Mouse (Mus musculus) CD4-positive, CD25-positive, alpha-beta regulatory T cell, adult 4 months (primary cell): ENCODE data around the gene Qrich1. TPM values are rescaled to one million over a fixed set of nuclear protein-coding genes. Genes with fewer than 3 reads are reported as not detected.

Experiments
- ATAC-seq: one replicate; pipeline ENCODE4 v1.8.0; 2017
- polyA plus RNA-seq, 2 experiments: library from polyadenylated mRNA; unstranded; fragments of 100-300 nt; shearing (Covaris generic); gene quantifications; one replicate each; pipeline ENCODE4 v1.2.1; 2017

Gene Qrich1
- polyA plus RNA-seq: 10 to 100 TPM; 77.2 to 91.3 TPM

GRCm38 (mm10) chr9:108516380-108517251 is at the start of gene Qrich1:
TSS of gene Qrich1 (plus strand) at chr9:108516806.
- ATAC-seq: peak; percentile 94

- no peak for ATAC-seq
These were observed 47.2 kb upstream of the Qrich1 start for GRCm38 (mm10) chr9:108469430-108469829.

- ATAC-seq: no peak
These were observed 46.8 kb upstream of the Qrich1 start for GRCm38 (mm10) chr9:108469845-108470244.

GRCm38 (mm10) chr9:108474528-108474927 is 42.1 kb upstream of the Qrich1 start:
- ATAC-seq: no peak

- ATAC-seq: no peak
These were observed 37.9 kb upstream of the Qrich1 start for GRCm38 (mm10) chr9:108478638-108479156.

GRCm38 (mm10) chr9:108479241-108479640 is 37.4 kb upstream of the Qrich1 start:
- ATAC-seq: no peak

GRCm38 (mm10) chr9:108479721-108480351 is 36.8 kb upstream of the Qrich1 start, which contains the start of gene Lamb2:
TSS of gene Lamb2 (plus strand) at chr9:108479736.
- ATAC-seq: no peak

- no peak for ATAC-seq
These were observed 35.6 kb upstream of the Qrich1 start for GRCm38 (mm10) chr9:108480813-108481519.

GRCm38 (mm10) chr9:108481520-108482210 is 34.9 kb upstream of the Qrich1 start:
- no peak for ATAC-seq

- ATAC-seq: no peak
These were observed 33.4 kb upstream of the Qrich1 start for GRCm38 (mm10) chr9:108483051-108483790.

- no peak for ATAC-seq
These were observed 32.6 kb upstream of the Qrich1 start for GRCm38 (mm10) chr9:108484021-108484420.

GRCm38 (mm10) chr9:108485301-108485875 is 31.2 kb upstream of the Qrich1 start:
- ATAC-seq: no peak

- no peak for ATAC-seq
These were observed 29.6 kb upstream of the Qrich1 start for GRCm38 (mm10) chr9:108486973-108487530.

- no peak for ATAC-seq
These were observed 28.2 kb upstream of the Qrich1 start for GRCm38 (mm10) chr9:108488403-108488802.

GRCm38 (mm10) chr9:108489215-108489614 is 27.4 kb upstream of the Qrich1 start:
- no peak for ATAC-seq

- peak; percentile 18 for ATAC-seq
These were observed 26.7 kb upstream of the Qrich1 start for GRCm38 (mm10) chr9:108489702-108490558.

- ATAC-seq: peak; percentile 92
These were observed 25.9 kb upstream of the Qrich1 start, which contains the start of gene Usp19 for GRCm38 (mm10) chr9:108490559-108491285. TSS of gene Usp19 (plus strand) at chr9:108490602.

GRCm38 (mm10) chr9:108491286-108491580 is 25.4 kb upstream of the Qrich1 start:
- no peak for ATAC-seq
